Mouse (Mus musculus): Measurements from ENCODE around the gene Chka. TPM values are rescaled to one million over a fixed set of nuclear protein-coding genes. Genes with fewer than 3 reads are reported as not detected.

The Chka gene
- polyA plus RNA-seq, 1 experiment = 30.9 TPM

DNA sequence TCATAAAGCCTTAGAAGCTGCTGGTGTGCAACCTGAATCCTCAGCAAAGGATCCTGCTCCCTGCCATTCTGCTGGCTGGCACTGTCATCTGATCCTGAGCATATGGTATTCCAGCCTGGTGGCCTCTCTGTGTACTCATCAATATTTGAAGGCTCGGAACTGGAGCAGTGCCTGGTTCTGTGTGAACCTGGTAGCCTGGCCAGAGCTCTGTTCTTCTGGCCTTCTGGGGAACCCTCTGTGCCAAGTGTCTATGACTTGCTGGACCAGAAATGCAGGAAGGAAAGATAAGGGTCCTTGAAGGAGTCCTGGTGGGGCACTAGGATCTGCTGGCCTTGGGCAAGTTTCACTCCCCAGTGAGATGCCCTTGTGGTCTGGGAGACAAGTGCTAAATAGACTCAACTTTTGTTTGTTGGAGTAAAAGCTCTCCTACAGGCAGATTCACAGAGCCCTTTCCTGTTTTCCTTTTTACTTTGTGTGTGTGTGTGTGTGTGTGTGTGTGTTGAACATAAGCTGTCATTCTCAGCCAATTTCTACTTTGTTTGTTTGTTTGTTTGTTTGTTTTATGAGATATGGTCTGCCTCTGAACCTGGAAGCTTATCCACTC, 5.7 kb upstream of the Chka start:
- Histone ChIP-seq H3K79me2 (ENCODE audit: control insufficient read depth, insufficient read depth) (no peaks in the 10 kb centered on the region), H3ac (ENCODE audit: control insufficient read depth, insufficient read length, low read depth) (no peak overlapping the region), H3K27me3 (ENCODE audit: control insufficient read depth, insufficient read depth, insufficient read length) (no peaks in the 10 kb centered on the region), H3K4me3 (ENCODE audit: insufficient read depth, poor library complexity, severe bottlenecking) (no peak overlapping the region), H3K36me3 (ENCODE audit: control insufficient read depth, insufficient read depth) (no peaks in the 10 kb centered on the region), H3K79me3 (ENCODE audit: low read depth) (no peaks in the 10 kb centered on the region)
- TF ChIP-seq USF1 (IDR thresholded peaks at IDR 0.05; ENCODE audit: low read depth) = no peak
- TF ChIP-seq CTCF (IDR thresholded peaks at IDR 0.05; ENCODE audit: control insufficient read depth, insufficient read depth, insufficient read length) = no peak
- TF ChIP-seq MYOD1 (IDR thresholded peaks at IDR 0.05; ENCODE audit: control insufficient read depth, insufficient read length, low read depth) = no peak
- TF ChIP-seq MAX (IDR thresholded peaks at IDR 0.05) = no peak
- no peak for TF ChIP-seq CEBPB (IDR thresholded peaks at IDR 0.05; ENCODE audit: low read depth)
- TF ChIP-seq MYOG (IDR thresholded peaks at IDR 0.05; ENCODE audit: control insufficient read depth, extremely low read depth, insufficient read length) = no peak
- no peak for TF ChIP-seq FOSL1 (IDR thresholded peaks at IDR 0.05; ENCODE audit: insufficient read depth, low read length, poor library complexity, severe bottlenecking)

DNA sequence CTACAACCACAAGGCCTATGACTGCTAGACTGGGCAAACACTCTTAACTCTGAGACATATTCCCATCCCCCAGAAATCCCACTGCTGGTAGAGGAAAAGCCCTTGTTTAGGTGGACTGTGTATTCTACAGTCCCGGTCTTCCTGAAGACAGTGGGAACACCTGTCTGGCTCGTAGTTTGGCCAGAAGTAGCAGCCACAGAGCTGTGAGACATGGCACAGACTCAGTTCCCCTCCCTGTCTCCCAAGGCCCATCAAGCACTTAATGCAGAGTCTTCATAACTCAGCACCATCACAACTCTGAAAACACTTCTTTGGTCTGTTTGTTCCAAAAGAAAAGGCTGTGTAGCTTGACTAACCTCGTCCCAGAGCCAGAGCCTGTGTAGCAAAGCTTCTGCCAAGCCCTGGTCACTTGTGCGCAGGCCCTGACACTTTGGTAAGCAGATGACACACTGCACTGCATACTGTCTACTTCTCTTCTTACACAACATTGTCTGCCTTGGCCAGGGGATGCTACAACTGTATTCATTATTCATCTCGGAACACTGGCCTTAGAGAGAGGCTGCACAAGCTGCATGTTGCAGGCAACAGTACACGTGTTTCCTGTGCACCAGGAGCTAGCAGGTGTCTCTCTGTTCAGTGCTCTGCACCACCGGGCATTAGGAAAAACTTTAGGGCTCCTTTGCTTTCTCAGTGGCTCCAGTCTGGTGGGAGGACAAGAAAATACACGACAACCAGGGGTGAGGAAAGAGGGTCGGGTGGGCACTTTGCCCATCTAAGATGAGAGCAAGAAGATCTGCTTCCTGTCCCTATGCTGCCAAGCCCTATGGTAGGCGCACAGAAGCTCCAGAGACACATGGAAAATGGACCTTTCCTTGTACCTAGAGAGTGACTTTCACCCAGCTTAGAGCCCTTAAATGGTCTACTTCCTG, 4.6 kb upstream of the Chka start:
- no peaks in the 10 kb centered on the region for H3K79me2 ChIP-seq (ENCODE audit: control insufficient read depth, insufficient read depth)
- no peaks in the 10 kb centered on the region for H3K36me3 ChIP-seq (ENCODE audit: control insufficient read depth, insufficient read depth)
- H3K27me3 ChIP-seq (ENCODE audit: control insufficient read depth, insufficient read depth, insufficient read length) = no peaks in the 10 kb centered on the region
- no peak overlapping the region for H3ac ChIP-seq (ENCODE audit: control insufficient read depth, insufficient read length, low read depth)
- TF ChIP-seq MYOD1 (IDR thresholded peaks at IDR 0.05; ENCODE audit: control insufficient read depth, insufficient read length, low read depth) (no peak), FOSL1 (IDR thresholded peaks at IDR 0.05; ENCODE audit: insufficient read depth, low read length, poor library complexity, severe bottlenecking) (no peak), CEBPB (IDR thresholded peaks at IDR 0.05; ENCODE audit: low read depth) (no peak), USF1 (IDR thresholded peaks at IDR 0.05; ENCODE audit: low read depth) (no peak), MAX (IDR thresholded peaks at IDR 0.05) (no peak), MYOG (IDR thresholded peaks at IDR 0.05; ENCODE audit: control insufficient read depth, extremely low read depth, insufficient read length) (no peak), CTCF (IDR thresholded peaks at IDR 0.05; ENCODE audit: control insufficient read depth, insufficient read depth, insufficient read length) (no peak)
- no peak overlapping the region for H3K4me3 ChIP-seq (ENCODE audit: insufficient read depth, poor library complexity, severe bottlenecking)
- no peaks in the 10 kb centered on the region for H3K79me3 ChIP-seq (ENCODE audit: low read depth)

DNA sequence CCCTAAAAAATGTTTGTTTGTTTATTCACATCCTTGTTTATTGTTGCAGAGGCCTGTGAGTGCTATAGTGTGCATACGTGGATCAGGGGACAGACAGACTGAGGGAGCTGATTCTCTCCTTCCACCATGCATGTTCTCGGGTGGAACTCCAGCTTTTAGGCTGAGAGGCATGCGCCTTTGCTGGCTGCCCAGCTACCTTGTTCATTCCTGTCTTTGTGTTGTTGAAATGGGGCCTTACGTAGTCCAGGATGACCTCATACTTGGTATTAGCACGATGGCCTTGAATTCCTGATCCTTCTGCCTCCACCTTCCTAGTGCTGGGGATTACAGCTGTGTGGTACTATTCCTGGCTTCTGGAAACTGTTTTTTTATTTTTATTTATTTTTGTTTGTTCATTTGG, 3.9 kb upstream of the Chka start:
- Histone ChIP-seq H3K4me3 (ENCODE audit: insufficient read depth, poor library complexity, severe bottlenecking) (no peak overlapping the region), H3K79me3 (ENCODE audit: low read depth) (peaks cover 3% of the 10 kb centered on the region), H3ac (ENCODE audit: control insufficient read depth, insufficient read length, low read depth) (no peak overlapping the region), H3K36me3 (ENCODE audit: control insufficient read depth, insufficient read depth) (no peaks in the 10 kb centered on the region), H3K27me3 (ENCODE audit: control insufficient read depth, insufficient read depth, insufficient read length) (no peaks in the 10 kb centered on the region), H3K79me2 (ENCODE audit: control insufficient read depth, insufficient read depth) (peaks cover 6% of the 10 kb centered on the region)
- TF ChIP-seq MYOD1 (IDR thresholded peaks at IDR 0.05; ENCODE audit: control insufficient read depth, insufficient read length, low read depth) (no peak), MYOG (IDR thresholded peaks at IDR 0.05; ENCODE audit: control insufficient read depth, extremely low read depth, insufficient read length) (no peak), CTCF (IDR thresholded peaks at IDR 0.05; ENCODE audit: control insufficient read depth, insufficient read depth, insufficient read length) (no peak), USF1 (IDR thresholded peaks at IDR 0.05; ENCODE audit: low read depth) (no peak), CEBPB (IDR thresholded peaks at IDR 0.05; ENCODE audit: low read depth) (no peak), FOSL1 (IDR thresholded peaks at IDR 0.05; ENCODE audit: insufficient read depth, low read length, poor library complexity, severe bottlenecking) (no peak), MAX (IDR thresholded peaks at IDR 0.05) (no peak)

DNA sequence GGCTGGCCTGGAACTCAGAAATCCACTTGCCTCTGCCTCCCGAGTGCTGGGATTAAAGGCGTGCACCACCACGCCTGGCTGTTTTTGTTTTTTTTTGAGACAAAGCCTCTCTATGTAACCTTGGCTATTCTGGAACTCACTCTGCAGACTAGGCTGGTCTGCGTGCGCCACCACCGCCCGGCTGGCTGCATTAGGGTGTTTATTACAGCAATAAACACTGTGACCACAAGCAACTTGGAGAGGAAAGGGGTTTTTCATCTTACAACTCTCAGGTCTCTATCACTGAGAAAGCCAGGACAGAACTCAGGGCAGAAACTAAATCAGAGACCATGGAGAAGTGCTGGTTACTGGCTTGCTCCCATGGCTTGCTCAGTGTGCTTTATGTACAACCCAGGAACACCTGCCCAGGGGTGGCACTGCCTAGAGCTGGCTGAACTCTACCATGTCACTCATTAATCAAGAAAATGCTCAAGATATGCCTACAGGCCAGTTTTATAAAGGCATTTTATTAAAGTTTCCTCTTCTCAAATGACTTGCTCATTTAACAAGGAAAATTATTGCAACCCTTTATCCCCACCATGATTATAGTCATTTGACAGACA, 3.3 kb upstream of the Chka start:
- Histone ChIP-seq H3ac (ENCODE audit: control insufficient read depth, insufficient read length, low read depth) (no peak overlapping the region), H3K79me3 (ENCODE audit: low read depth) (peaks cover 8% of the 10 kb centered on the region), H3K4me3 (ENCODE audit: insufficient read depth, poor library complexity, severe bottlenecking) (no peak overlapping the region), H3K79me2 (ENCODE audit: control insufficient read depth, insufficient read depth) (peaks cover 12% of the 10 kb centered on the region), H3K27me3 (ENCODE audit: control insufficient read depth, insufficient read depth, insufficient read length) (no peaks in the 10 kb centered on the region), H3K36me3 (ENCODE audit: control insufficient read depth, insufficient read depth) (peaks cover 2% of the 10 kb centered on the region)
- TF ChIP-seq USF1 (IDR thresholded peaks at IDR 0.05; ENCODE audit: low read depth) = no peak
- TF ChIP-seq MYOG (IDR thresholded peaks at IDR 0.05; ENCODE audit: control insufficient read depth, extremely low read depth, insufficient read length) = no peak
- TF ChIP-seq CEBPB (IDR thresholded peaks at IDR 0.05; ENCODE audit: low read depth) = no peak
- TF ChIP-seq MYOD1 (IDR thresholded peaks at IDR 0.05; ENCODE audit: control insufficient read depth, insufficient read length, low read depth) = no peak
- TF ChIP-seq CTCF (IDR thresholded peaks at IDR 0.05; ENCODE audit: control insufficient read depth, insufficient read depth, insufficient read length) = no peak
- TF ChIP-seq MAX (IDR thresholded peaks at IDR 0.05) = no peak
- TF ChIP-seq FOSL1 (IDR thresholded peaks at IDR 0.05; ENCODE audit: insufficient read depth, low read length, poor library complexity, severe bottlenecking) = no peak

DNA sequence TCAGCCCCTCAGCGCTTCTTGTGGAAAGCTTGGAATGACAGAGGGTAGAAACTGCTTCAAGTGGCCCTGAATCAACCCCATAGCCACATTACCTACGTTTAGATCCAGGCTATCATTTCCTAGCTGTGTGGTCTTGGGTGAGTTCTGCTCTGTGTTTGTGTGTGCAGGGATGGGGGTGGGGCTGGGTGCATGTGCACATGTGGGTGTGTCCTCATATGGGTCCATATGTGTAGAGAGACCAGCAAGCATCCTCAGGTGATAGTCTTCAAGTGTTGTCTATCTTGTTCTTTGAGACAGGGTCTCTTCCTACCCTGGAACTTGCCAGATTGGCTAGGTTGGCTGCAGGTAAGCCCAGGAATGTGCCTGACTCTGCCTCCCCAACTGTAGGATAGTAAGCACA, 2.3 kb upstream of the Chka start:
- Histone ChIP-seq H3K79me2 (ENCODE audit: control insufficient read depth, insufficient read depth) (peaks cover 21% of the 10 kb centered on the region), H3K27me3 (ENCODE audit: control insufficient read depth, insufficient read depth, insufficient read length) (no peaks in the 10 kb centered on the region), H3K4me3 (ENCODE audit: insufficient read depth, poor library complexity, severe bottlenecking) (no peak overlapping the region), H3ac (ENCODE audit: control insufficient read depth, insufficient read length, low read depth) (no peak overlapping the region), H3K79me3 (ENCODE audit: low read depth) (peaks cover 17% of the 10 kb centered on the region), H3K36me3 (ENCODE audit: control insufficient read depth, insufficient read depth) (peaks cover 10% of the 10 kb centered on the region)
- TF ChIP-seq MAX (IDR thresholded peaks at IDR 0.05) (no peak), MYOD1 (IDR thresholded peaks at IDR 0.05; ENCODE audit: control insufficient read depth, insufficient read length, low read depth) (no peak), CEBPB (IDR thresholded peaks at IDR 0.05; ENCODE audit: low read depth) (no peak), CTCF (IDR thresholded peaks at IDR 0.05; ENCODE audit: control insufficient read depth, insufficient read depth, insufficient read length) (no peak), USF1 (IDR thresholded peaks at IDR 0.05; ENCODE audit: low read depth) (no peak), MYOG (IDR thresholded peaks at IDR 0.05; ENCODE audit: control insufficient read depth, extremely low read depth, insufficient read length) (no peak), FOSL1 (IDR thresholded peaks at IDR 0.05; ENCODE audit: insufficient read depth, low read length, poor library complexity, severe bottlenecking) (no peak)

Data from C2C12 (cell line).